Mouse (Mus musculus) intestine, postnatal 0 days (tissue): ENCODE measurements around the gene Gm20458. TPM values are rescaled to one million over a fixed set of nuclear protein-coding genes. Genes with fewer than 3 reads are reported as not detected.
A peak's percentile ranks its signal among the peaks of the same experiment; 100 is the strongest.

Experiments
- ATAC-seq: fragments of 200-750 bp; cut with Nextera tagmentation; 2 replicates; pipeline ENCODE4 v1.8.0; 2017; ENCODE audit warnings: mild to moderate bottlenecking, moderate TSS enrichment, moderate library complexity
- H3K27ac ChIP-seq: fragments of 300-500 bp; sonication (generic); 2 replicates; pipeline ENCODE4 v1.5.1; 2014; ENCODE audit warnings: mild to moderate bottlenecking, low read depth, low read length, moderate library complexity
- H3K27me3 ChIP-seq: fragments of 300-500 bp; sonication (generic); replicated peaks from 2 replicates; pipeline ENCODE4 v1.6.1; 2014; ENCODE audit warnings: low read length, mixed read lengths; ENCODE audit not compliant: control insufficient read depth, insufficient read depth
- H3K36me3 ChIP-seq: fragments of 300-500 bp; sonication (generic); 2 replicates; pipeline ENCODE4 v1.6.1; 2014; ENCODE audit warnings: mild to moderate bottlenecking, moderate library complexity; ENCODE audit not compliant: control insufficient read depth, insufficient read depth
- H3K4me1 ChIP-seq: fragments of 300-500 bp; sonication (generic); replicated peaks from 2 replicates; pipeline ENCODE4 v1.6.1; 2014; ENCODE audit warnings: antibody characterized with exemption, low read length, mixed read lengths; ENCODE audit not compliant: control insufficient read depth, insufficient read depth
- H3K4me2 ChIP-seq: fragments of 300-500 bp; sonication (generic); replicated peaks from 2 replicates; pipeline ENCODE4 v1.6.1; 2014; ENCODE audit warnings: low read depth, mild to moderate bottlenecking, moderate library complexity
- H3K4me3 ChIP-seq: fragments of 300-500 bp; sonication (generic); 2 replicates; pipeline ENCODE4 v1.5.1; 2014; ENCODE audit warnings: low read depth, low read length
- H3K9ac ChIP-seq: fragments of 300-500 bp; sonication (generic); 2 replicates; pipeline ENCODE4 v1.6.1; 2014; ENCODE audit warnings: mild to moderate bottlenecking, low read depth, low read length
- H3K9me3 ChIP-seq: fragments of 300-500 bp; sonication (generic); 2 replicates; pipeline ENCODE4 v1.6.1; 2016; ENCODE audit warnings: mixed run types; ENCODE audit not compliant: control insufficient read depth
- CTCF ChIP-seq: sonication (generic); IDR thresholded peaks from 2 replicates; pipeline ENCODE4 v1.5.1; 2016; ENCODE audit warnings: low read depth, mild to moderate bottlenecking, control low read depth, antibody characterized with exemption, moderate library complexity
- WGBS: fragments of 180-500 bp; shearing (Covaris S2); extraction: QIAGEN DNeasy Blood & Tissue Kit; methylation state at CpG from one replicate; pipeline ENCODE4 v1.1.7; 2014; 5-methylcytosine and 5-hydroxymethylcytosine counted together
- polyA plus RNA-seq: library from polyadenylated mRNA; unstranded; fragments of >200 nt; fragmentation: Nextera tagmentation; extraction: Ambion mirVana; gene quantifications from 2 replicates; pipeline ENCODE4 v1.2.1, GENCODE M21; 2015

Gm20458 gene
- polyA plus RNA-seq, 1 experiment from 2014 or later = 21.4 TPM

DNA sequence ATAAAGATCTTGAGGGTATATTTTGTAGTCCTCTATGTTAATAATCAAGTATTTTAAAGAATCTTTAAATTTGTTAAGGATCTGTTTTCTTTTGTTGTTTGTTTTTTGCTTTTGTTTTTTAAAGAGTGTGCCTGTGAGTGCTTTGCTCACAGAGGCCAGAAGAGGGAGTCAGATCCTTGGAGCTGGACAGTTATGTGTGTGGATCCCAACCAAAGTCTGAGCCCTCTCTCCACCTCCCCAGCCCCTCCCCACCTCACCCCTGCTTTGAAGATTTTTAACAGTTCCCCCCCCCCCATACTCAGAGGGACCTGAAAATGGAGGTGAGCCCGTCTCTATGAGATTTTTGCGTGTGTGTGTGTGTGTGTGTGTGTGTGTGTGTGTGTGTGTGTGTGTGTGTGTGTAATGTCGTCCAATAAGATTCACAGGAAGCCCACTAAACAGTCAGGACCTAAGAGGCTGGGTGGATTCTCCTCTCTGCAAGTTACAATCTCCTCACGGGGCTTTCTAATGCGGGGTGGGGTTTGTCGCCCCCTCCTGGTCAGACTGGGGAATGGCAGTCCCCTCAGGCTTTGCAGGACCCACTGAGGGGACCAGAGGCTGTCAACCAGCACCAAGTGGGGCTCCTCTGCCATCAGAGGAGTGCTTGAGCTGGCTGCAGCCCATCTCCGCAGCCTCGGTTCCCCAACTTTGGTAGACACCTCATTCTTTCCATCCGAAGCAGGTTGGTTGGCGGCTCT, 56.9 kb downstream of the Gm20458 start:
- peak; percentile 89 for TF ChIP-seq CTCF
- H3K36me3 ChIP-seq = no peaks in the 10 kb centered on the region
- no peak overlapping the region for H3K4me3 ChIP-seq
- WGBS = 45% methylated on average over 10 of the region's 10 CpGs
- ATAC-seq = no peak
- H3K27ac ChIP-seq = no peak overlapping the region
- no peaks in the 10 kb centered on the region for H3K9me3 ChIP-seq
- H3K4me1 ChIP-seq = no peaks in the 10 kb centered on the region
- H3K27me3 ChIP-seq = no peaks in the 10 kb centered on the region
- no peak overlapping the region for H3K9ac ChIP-seq
- H3K4me2 ChIP-seq = no peak overlapping the region

DNA sequence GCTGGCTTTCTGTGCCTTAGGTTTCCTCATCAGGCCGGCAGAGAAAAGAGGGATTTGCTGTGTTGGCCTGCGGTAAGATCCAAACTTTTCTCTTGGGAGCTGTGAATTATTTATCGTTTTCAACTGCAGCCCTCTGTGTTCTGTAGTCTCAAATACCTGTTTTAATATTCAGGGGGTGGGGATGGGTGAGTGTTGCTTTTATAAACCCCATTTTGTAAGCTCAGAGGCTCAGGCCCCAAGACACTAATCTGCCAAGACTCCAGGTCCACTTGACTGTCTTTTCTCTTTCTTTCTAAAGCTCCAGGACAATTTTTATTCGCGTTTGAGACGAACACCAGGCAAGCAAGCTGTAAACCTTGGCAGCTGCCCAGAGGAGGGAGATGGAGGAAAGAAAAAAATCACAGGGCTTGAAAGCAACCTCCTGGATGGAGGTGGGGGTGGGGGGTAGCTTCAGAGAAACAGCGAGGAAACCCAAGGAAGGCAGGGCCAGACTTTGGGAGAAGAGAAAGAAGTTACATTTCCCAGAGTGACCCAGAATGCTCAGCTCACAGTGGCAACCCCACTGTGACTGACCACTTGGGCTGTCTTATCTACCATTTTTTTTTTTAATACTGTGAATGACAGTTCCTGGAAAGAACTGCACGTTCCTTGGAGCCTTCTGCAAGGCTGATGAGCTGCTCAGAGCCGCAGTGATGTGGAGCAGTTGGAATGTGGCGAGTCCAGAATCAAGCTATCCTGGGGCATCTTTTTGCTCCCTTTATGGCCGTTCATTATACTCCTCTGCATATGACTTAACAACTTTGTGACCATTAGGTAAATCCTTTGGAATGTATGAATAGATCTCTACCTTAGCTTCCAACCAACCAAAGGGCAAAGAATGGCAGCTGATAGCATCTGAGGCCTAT, 57.8 kb downstream of the Gm20458 start:
- WGBS = 35% methylated on average over 11 of the region's 11 CpGs
- ATAC-seq = peak; percentile 25; the same call in 1 of the 2 replicates
- Histone ChIP-seq H3K9ac (no peak overlapping the region), H3K4me3 (no peak overlapping the region), H3K9me3 (no peaks in the 10 kb centered on the region), H3K36me3 (no peaks in the 10 kb centered on the region), H3K27me3 (no peaks in the 10 kb centered on the region), H3K27ac (no peak overlapping the region), H3K4me1 (no peaks in the 10 kb centered on the region), H3K4me2 (no peak overlapping the region)
- TF ChIP-seq CTCF = no peak

DNA sequence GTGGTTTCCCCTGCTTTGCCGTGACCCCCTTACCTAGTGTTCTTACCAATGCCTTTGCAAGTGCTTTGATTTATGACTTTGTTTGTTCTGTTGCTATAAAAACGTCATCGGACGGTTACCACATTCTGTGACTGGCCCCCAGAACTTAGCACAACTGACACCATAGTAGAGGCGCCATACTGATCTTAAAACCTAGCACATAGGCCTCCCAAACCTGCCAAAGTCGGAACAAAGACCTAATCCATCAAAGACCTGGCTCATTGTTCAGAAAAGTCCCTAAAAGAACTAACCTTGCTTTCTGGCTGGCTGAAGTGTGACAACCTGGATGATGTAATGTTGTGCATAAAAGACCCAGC, 58.4 kb downstream of the Gm20458 start:
- Histone ChIP-seq H3K4me2 (no peak overlapping the region), H3K4me3 (no peak overlapping the region), H3K27me3 (no peaks in the 10 kb centered on the region), H3K27ac (no peak overlapping the region), H3K36me3 (no peaks in the 10 kb centered on the region), H3K9me3 (no peaks in the 10 kb centered on the region), H3K9ac (no peak overlapping the region), H3K4me1 (no peaks in the 10 kb centered on the region)
- ATAC-seq = no peak
- 41% methylated on average over 6 of the region's 6 CpGs for WGBS
- no peak for TF ChIP-seq CTCF

DNA sequence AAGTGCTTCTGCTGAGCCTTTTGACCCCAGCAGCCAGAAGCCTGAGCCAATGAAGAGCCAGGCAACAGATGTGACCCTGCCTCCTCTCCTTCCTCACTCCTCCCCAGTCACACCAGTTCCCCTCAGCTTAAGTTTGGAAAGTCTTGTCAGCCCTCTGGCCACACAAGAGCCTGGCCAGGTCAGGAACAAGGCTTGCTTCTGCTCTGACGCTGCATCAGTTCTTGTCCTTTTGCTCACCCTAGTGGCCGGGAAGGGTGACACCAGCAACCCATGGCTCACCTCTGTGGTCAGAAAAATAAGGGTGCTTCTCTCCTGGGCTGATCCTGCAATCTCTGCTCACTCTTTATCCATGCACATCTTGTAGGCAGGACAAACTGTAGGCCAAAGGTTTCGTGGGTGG, 60.0 kb downstream of the Gm20458 start:
- H3K4me1 ChIP-seq = no peaks in the 10 kb centered on the region
- peak; percentile 44; the same call in 1 of the 2 replicates for ATAC-seq
- peak; percentile 93 for TF ChIP-seq CTCF
- no peak overlapping the region for H3K9ac ChIP-seq
- no peak overlapping the region for H3K4me3 ChIP-seq
- H3K4me2 ChIP-seq = no peak overlapping the region
- H3K9me3 ChIP-seq = no peaks in the 10 kb centered on the region
- no peak overlapping the region for H3K27ac ChIP-seq
- no peaks in the 10 kb centered on the region for H3K36me3 ChIP-seq
- 13% methylated on average over 3 of the region's 3 CpGs for WGBS
- no peaks in the 10 kb centered on the region for H3K27me3 ChIP-seq

DNA sequence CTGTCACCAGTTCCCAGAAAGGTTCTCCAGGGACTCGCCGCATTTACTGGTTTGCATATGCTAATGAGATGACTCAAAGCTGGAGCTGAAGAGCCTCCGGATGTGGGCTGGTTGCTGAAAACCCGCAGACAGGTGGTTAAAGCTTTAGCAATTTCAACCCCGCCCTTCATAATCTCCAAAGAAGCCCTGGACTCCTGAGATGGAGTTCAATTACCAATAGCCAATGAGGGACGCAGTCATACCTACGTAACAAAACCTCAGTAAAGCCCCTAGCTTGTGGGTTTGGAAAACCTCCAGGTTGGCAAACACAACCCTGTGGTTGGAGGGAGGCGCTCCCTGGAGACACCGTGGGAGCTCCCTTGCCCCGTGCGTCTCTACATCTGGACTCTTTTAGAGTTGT, 61.1 kb downstream of the Gm20458 start:
- WGBS = 17% methylated on average over 11 of the region's 11 CpGs
- Histone ChIP-seq H3K9me3 (no peaks in the 10 kb centered on the region), H3K27ac (no peak overlapping the region), H3K4me1 (no peaks in the 10 kb centered on the region), H3K36me3 (no peaks in the 10 kb centered on the region; the same call in 1 of the 2 replicates), H3K4me3 (no peak overlapping the region), H3K4me2 (0 out of 2 replicates have a peak overlapping the region, but pooled peaks have one; percentile 13), H3K9ac (no peak overlapping the region), H3K27me3 (no peaks in the 10 kb centered on the region)
- ATAC-seq = no peak
- no peak for TF ChIP-seq CTCF

DNA sequence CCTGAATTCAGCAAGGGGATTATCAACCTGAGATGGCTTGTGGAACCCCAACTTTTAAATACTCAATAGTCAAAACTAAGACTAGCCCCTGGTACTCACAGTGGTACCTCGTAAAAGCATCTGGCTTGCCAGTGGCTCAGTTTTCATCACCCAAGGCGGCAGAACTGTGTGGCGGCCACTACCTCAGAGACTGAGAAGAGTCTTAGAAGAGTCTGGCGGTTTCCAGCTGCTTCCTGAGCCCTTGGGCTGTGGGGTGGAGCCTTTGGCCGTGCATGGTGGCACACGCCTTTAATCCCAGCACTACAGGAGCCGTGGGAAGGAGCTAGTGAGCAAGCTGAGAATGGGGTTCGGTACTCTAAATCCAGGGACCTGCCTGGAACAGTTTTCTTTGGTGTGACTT, 61.5 kb downstream of the Gm20458 start:
- Histone ChIP-seq H3K4me2 (no peak overlapping the region), H3K9me3 (no peaks in the 10 kb centered on the region), H3K27me3 (no peaks in the 10 kb centered on the region), H3K36me3 (no peaks in the 10 kb centered on the region; the same call in 1 of the 2 replicates), H3K4me3 (no peak overlapping the region), H3K4me1 (no peaks in the 10 kb centered on the region), H3K9ac (no peak overlapping the region), H3K27ac (no peak overlapping the region)
- no peak for ATAC-seq
- 39% methylated on average over 8 of the region's 8 CpGs for WGBS
- no peak for TF ChIP-seq CTCF
